Mouse (Mus musculus): Measurements from ENCODE around the gene Slc6a12.

GRCm38 (mm10) chr6:121392610-121393252 lies 49.9 kb downstream of the Slc6a12 start:
- TF ChIP-seq CTCF (IDR thresholded peaks at IDR 0.05; ENCODE audit: extremely low read depth, insufficient read depth, insufficient read length, insufficient replicate concordance): no peak
- no peak for TF ChIP-seq POLR2A (IDR thresholded peaks at IDR 0.05; ENCODE audit: low read depth, low read length)
